Mouse (Mus musculus): Measurements from ENCODE around the gene Mybpc3. TPM values are rescaled to one million over a fixed set of nuclear protein-coding genes. Genes with fewer than 3 reads are reported as not detected.

Mybpc3 gene
- polyA plus RNA-seq, 1 experiment from 2014 or later: not detected

Other genes starting within 250 kb of the Mybpc3 start
- gene C1qtnf4, start 232.3 kb upstream of the Mybpc3 start, polyA plus RNA-seq (2016; fragmentation: Nextera tagmentation; extraction: Ambion mirVana): 3.1 and 3.4 TPM in 2 replicates
- 59.1 and 61.4 TPM in 2 replicates for gene Kbtbd4, start 213.4 kb upstream of the Mybpc3 start, polyA plus RNA-seq (2016; fragmentation: Nextera tagmentation; extraction: Ambion mirVana)
- 201 and 203 TPM in 2 replicates for gene Ndufs3, start 213.3 kb upstream of the Mybpc3 start, polyA plus RNA-seq (2016; fragmentation: Nextera tagmentation; extraction: Ambion mirVana)
- gene Celf1, start 177.8 kb upstream of the Mybpc3 start, polyA plus RNA-seq (2016; fragmentation: Nextera tagmentation; extraction: Ambion mirVana): 156 and 161 TPM in 2 replicates
- 4.9 and 5.2 TPM in 2 replicates for gene Rapsn, start 82.5 kb upstream of the Mybpc3 start, polyA plus RNA-seq (2016; fragmentation: Nextera tagmentation; extraction: Ambion mirVana)
- gene Psmc3, start 64.1 kb upstream of the Mybpc3 start, polyA plus RNA-seq (2016; fragmentation: Nextera tagmentation; extraction: Ambion mirVana): 361 TPM in 2 replicates
- 17.8 and 17.9 TPM in 2 replicates for gene Slc39a13, start 47.7 kb upstream of the Mybpc3 start, polyA plus RNA-seq (2016; fragmentation: Nextera tagmentation; extraction: Ambion mirVana)
- 2.8 and 3.1 TPM in 2 replicates for gene Spi1, start 35.8 kb upstream of the Mybpc3 start, polyA plus RNA-seq (2016; fragmentation: Nextera tagmentation; extraction: Ambion mirVana)
- gene Madd, start 65.7 kb downstream of the Mybpc3 start, polyA plus RNA-seq (2016; fragmentation: Nextera tagmentation; extraction: Ambion mirVana): 14.5 and 17.8 TPM in 2 replicates
- gene Nr1h3, start 84.7 kb downstream of the Mybpc3 start, polyA plus RNA-seq (2016; fragmentation: Nextera tagmentation; extraction: Ambion mirVana): 1.4 and 2.5 TPM in 2 replicates
- 25.4 and 27.7 TPM in 2 replicates for gene Acp2, start 84.7 kb downstream of the Mybpc3 start, polyA plus RNA-seq (2016; fragmentation: Nextera tagmentation; extraction: Ambion mirVana)
- 9.3 and 10.6 TPM in 2 replicates for gene Ddb2, start 118.8 kb downstream of the Mybpc3 start, polyA plus RNA-seq (2016; fragmentation: Nextera tagmentation; extraction: Ambion mirVana)
- 38.7 and 40.1 TPM in 2 replicates for gene Pacsin3, start 137.8 kb downstream of the Mybpc3 start, polyA plus RNA-seq (2016; fragmentation: Nextera tagmentation; extraction: Ambion mirVana)
- 97.5 and 99.0 TPM in 2 replicates for gene Arfgap2, start 146.8 kb downstream of the Mybpc3 start, polyA plus RNA-seq (2016; fragmentation: Nextera tagmentation; extraction: Ambion mirVana)

All from forebrain, embryonic 10.5 days (tissue).